Mouse (Mus musculus) neural tube, embryonic 13.5 days (tissue): ENCODE data around the gene Myh10. TPM values are rescaled to one million over a fixed set of nuclear protein-coding genes. Genes with fewer than 3 reads are reported as not detected.

ENCODE experiments used
- ATAC-seq: fragments of 200-750 bp; cut with Nextera tagmentation; 2 replicates; pipeline ENCODE4 v1.8.0; 2017; ENCODE audit warnings: low read depth, mild to moderate bottlenecking, moderate TSS enrichment, moderate library complexity
- H3K27ac ChIP-seq: fragments of 300-500 bp; sonication (generic); replicated peaks from 2 replicates; pipeline ENCODE4 v1.5.1; 2015; ENCODE audit warnings: moderate library complexity, mild to moderate bottlenecking, inconsistent platforms
- H3K27me3 ChIP-seq: fragments of 300-500 bp; sonication (generic); 2 replicates; pipeline ENCODE4 v1.6.1; 2015; ENCODE audit warnings: mild to moderate bottlenecking, inconsistent platforms
- H3K36me3 ChIP-seq: fragments of 300-500 bp; sonication (generic); 2 replicates; pipeline ENCODE4 v1.6.1; 2015; ENCODE audit warnings: mild to moderate bottlenecking, inconsistent platforms
- H3K4me1 ChIP-seq: fragments of 300-500 bp; sonication (generic); replicated peaks from 2 replicates; pipeline ENCODE4 v1.6.1; 2015; ENCODE audit warnings: inconsistent platforms
- H3K4me2 ChIP-seq: fragments of 300-500 bp; sonication (generic); 2 replicates; pipeline ENCODE4 v1.6.1; 2015; ENCODE audit warnings: inconsistent platforms, mild to moderate bottlenecking, moderate library complexity
- H3K4me3 ChIP-seq: fragments of 300-500 bp; sonication (generic); 2 replicates; pipeline ENCODE4 v1.5.1; 2015; ENCODE audit warnings: mild to moderate bottlenecking, inconsistent platforms
- H3K9ac ChIP-seq: fragments of 300-500 bp; sonication (generic); 2 replicates; pipeline ENCODE4 v1.6.1; 2015; ENCODE audit warnings: moderate library complexity, mild to moderate bottlenecking, inconsistent platforms
- H3K9me3 ChIP-seq: fragments of 300-500 bp; sonication (generic); 2 replicates; pipeline ENCODE4 v1.6.1; 2016; ENCODE audit warnings: inconsistent platforms
- WGBS: fragments of 180-500 bp; shearing (Covaris S2); methylation state at CpG from one replicate; pipeline ENCODE4 v1.1.7; 2015; 5-methylcytosine and 5-hydroxymethylcytosine counted together
- polyA plus RNA-seq: library from polyadenylated mRNA; unstranded; fragments of >200 nt; fragmentation: Nextera tagmentation; extraction: Ambion mirVana; gene quantifications from 2 replicates; pipeline ENCODE4 v1.2.1, GENCODE M21; 2015

The Myh10 gene
- polyA plus RNA-seq, 1 experiment from 2014 or later: 76.5 TPM

- no peak overlapping the region for H3K9ac ChIP-seq
- no peak overlapping the region for H3K27ac ChIP-seq
- no peak for ATAC-seq
- 83% methylated on average over 11 of the region's 11 CpGs for WGBS
- peaks cover 29% of the 10 kb centered on the region for H3K4me1 ChIP-seq
- H3K9me3 ChIP-seq: no peaks in the 10 kb centered on the region
- H3K36me3 ChIP-seq: peaks cover 26% of the 10 kb centered on the region
- H3K4me3 ChIP-seq: no peak overlapping the region
- H3K27me3 ChIP-seq: no peaks in the 10 kb centered on the region
- no peak overlapping the region for H3K4me2 ChIP-seq
Measured at GRCm38 (mm10) chr11:68756456-68757348, 65.3 kb downstream of the Myh10 start.

- peaks cover 17% of the 10 kb centered on the region for H3K4me1 ChIP-seq
- H3K4me3 ChIP-seq: no peak overlapping the region
- WGBS: 81% methylated on average over 3 of the region's 3 CpGs
- H3K4me2 ChIP-seq: no peak overlapping the region
- H3K36me3 ChIP-seq: peaks cover 48% of the 10 kb centered on the region
- no peak overlapping the region for H3K27ac ChIP-seq
- no peaks in the 10 kb centered on the region for H3K9me3 ChIP-seq
- no peak overlapping the region for H3K9ac ChIP-seq
- no peaks in the 10 kb centered on the region for H3K27me3 ChIP-seq
- ATAC-seq: no peak
Measured at GRCm38 (mm10) chr11:68759691-68760090, 68.3 kb downstream of the Myh10 start.

GRCm38 (mm10) chr11:68761155-68761554 lies 69.8 kb downstream of the Myh10 start:
- H3K9ac ChIP-seq: no peak overlapping the region
- peaks cover 22% of the 10 kb centered on the region for H3K4me1 ChIP-seq
- peaks cover 63% of the 10 kb centered on the region for H3K36me3 ChIP-seq
- H3K9me3 ChIP-seq: no peaks in the 10 kb centered on the region
- H3K27ac ChIP-seq: no peak overlapping the region
- 86% methylated on average over 4 of the region's 4 CpGs for WGBS
- H3K4me3 ChIP-seq: no peak overlapping the region
- ATAC-seq: no peak
- H3K4me2 ChIP-seq: no peak overlapping the region
- no peaks in the 10 kb centered on the region for H3K27me3 ChIP-seq

GRCm38 (mm10) chr11:68761664-68762063 lies 70.3 kb downstream of the Myh10 start:
- no peak overlapping the region for H3K27ac ChIP-seq
- peaks cover 18% of the 10 kb centered on the region for H3K4me1 ChIP-seq
- ATAC-seq: no peak
- WGBS: 94% methylated on average over 6 of the region's 6 CpGs
- no peak overlapping the region for H3K4me3 ChIP-seq
- H3K27me3 ChIP-seq: no peaks in the 10 kb centered on the region
- peaks cover 68% of the 10 kb centered on the region for H3K36me3 ChIP-seq
- H3K4me2 ChIP-seq: no peak overlapping the region
- no peak overlapping the region for H3K9ac ChIP-seq
- no peaks in the 10 kb centered on the region for H3K9me3 ChIP-seq

- Histone ChIP-seq H3K9ac (no peak overlapping the region), H3K27me3 (no peaks in the 10 kb centered on the region), H3K4me3 (no peak overlapping the region), H3K9me3 (no peaks in the 10 kb centered on the region), H3K27ac (no peak overlapping the region), H3K4me1 (peaks cover 16% of the 10 kb centered on the region), H3K36me3 (peaks cover 94% of the 10 kb centered on the region), H3K4me2 (no peak overlapping the region)
- WGBS: 19% methylated on average over 3 of the region's 3 CpGs
- ATAC-seq: peak; percentile 91
Measured at GRCm38 (mm10) chr11:68764622-68765021, 73.3 kb downstream of the Myh10 start.

GRCm38 (mm10) chr11:68767762-68768542 lies 76.6 kb downstream of the Myh10 start:
- WGBS: 95% methylated on average over 10 of the region's 10 CpGs
- ATAC-seq: no peak
- no peaks in the 10 kb centered on the region for H3K9me3 ChIP-seq
- peaks cover 99% of the 10 kb centered on the region for H3K36me3 ChIP-seq
- H3K4me2 ChIP-seq: no peak overlapping the region
- no peak overlapping the region for H3K9ac ChIP-seq
- peaks cover 16% of the 10 kb centered on the region for H3K4me1 ChIP-seq
- H3K27me3 ChIP-seq: no peaks in the 10 kb centered on the region
- no peak overlapping the region for H3K4me3 ChIP-seq
- no peak overlapping the region for H3K27ac ChIP-seq

- Histone ChIP-seq H3K27ac (no peak overlapping the region), H3K36me3 (peaks cover 99% of the 10 kb centered on the region), H3K9ac (no peak overlapping the region), H3K4me3 (no peak overlapping the region), H3K27me3 (no peaks in the 10 kb centered on the region), H3K4me2 (no peak overlapping the region), H3K4me1 (peaks cover 6% of the 10 kb centered on the region), H3K9me3 (no peaks in the 10 kb centered on the region)
- ATAC-seq: no peak
- 87% methylated on average over 9 of the region's 9 CpGs for WGBS
Measured at GRCm38 (mm10) chr11:68769770-68770510, 78.6 kb downstream of the Myh10 start.

GRCm38 (mm10) chr11:68776147-68776655 lies 84.8 kb downstream of the Myh10 start:
- Histone ChIP-seq H3K4me3 (no peak overlapping the region), H3K27me3 (no peaks in the 10 kb centered on the region), H3K4me1 (peaks cover 8% of the 10 kb centered on the region; the same call in 1 of the 2 replicates), H3K4me2 (no peak overlapping the region), H3K9me3 (no peaks in the 10 kb centered on the region), H3K27ac (no peak overlapping the region), H3K36me3 (peaks cover 80% of the 10 kb centered on the region), H3K9ac (no peak overlapping the region)
- no peak for ATAC-seq
- 91% methylated on average over 7 of the region's 7 CpGs for WGBS

- H3K9me3 ChIP-seq: no peaks in the 10 kb centered on the region
- no peaks in the 10 kb centered on the region for H3K27me3 ChIP-seq
- WGBS: 81% methylated on average over 11 of the region's 11 CpGs
- no peak for ATAC-seq
- no peak overlapping the region for H3K27ac ChIP-seq
- H3K36me3 ChIP-seq: peaks cover 80% of the 10 kb centered on the region
- no peak overlapping the region for H3K4me2 ChIP-seq
- H3K9ac ChIP-seq: no peak overlapping the region
- H3K4me3 ChIP-seq: no peak overlapping the region
- H3K4me1 ChIP-seq: peaks cover 8% of the 10 kb centered on the region; the same call in 1 of the 2 replicates
Measured at GRCm38 (mm10) chr11:68777933-68778332, 86.6 kb downstream of the Myh10 start.

- H3K4me3 ChIP-seq: no peak overlapping the region
- H3K9ac ChIP-seq: no peak overlapping the region
- H3K27me3 ChIP-seq: no peaks in the 10 kb centered on the region
- no peak overlapping the region for H3K4me2 ChIP-seq
- ATAC-seq: no peak
- H3K27ac ChIP-seq: no peak overlapping the region
- H3K36me3 ChIP-seq: peaks cover 79% of the 10 kb centered on the region
- peaks cover 8% of the 10 kb centered on the region; the same call in 1 of the 2 replicates for H3K4me1 ChIP-seq
- no peaks in the 10 kb centered on the region for H3K9me3 ChIP-seq
Measured at GRCm38 (mm10) chr11:68778855-68779254, 87.5 kb downstream of the Myh10 start.

GRCm38 (mm10) chr11:68779735-68780465 lies 88.5 kb downstream of the Myh10 start:
- Histone ChIP-seq H3K9ac (no peak overlapping the region), H3K4me2 (no peak overlapping the region), H3K4me3 (no peak overlapping the region), H3K36me3 (peaks cover 80% of the 10 kb centered on the region), H3K27me3 (no peaks in the 10 kb centered on the region), H3K9me3 (no peaks in the 10 kb centered on the region), H3K27ac (no peak overlapping the region), H3K4me1 (peaks cover 8% of the 10 kb centered on the region; the same call in 1 of the 2 replicates)
- no peak for ATAC-seq
- WGBS: 81% methylated on average over 10 of the region's 10 CpGs
